Mouse (Mus musculus): ENCODE measurements around the gene Cbs. TPM values are rescaled to one million over a fixed set of nuclear protein-coding genes. Genes with fewer than 3 reads are reported as not detected.

The Cbs gene
- total RNA-seq, 1 experiment from 2014 or later: 49.1 TPM

Small RNA genes lying within 50 kb of the gene (microRNA-seq; reads per million reads assigned to microRNA genes)
- gene Gm24970: 0 to 0.38 reads per million in 2 experiments

Other genes starting within 250 kb of the Cbs start
- 22.2 and 26.3 TPM in 2 replicates for gene Wdr4, start 117.3 kb downstream of the Cbs start, total RNA-seq (2021)
- 547 and 568 TPM in 2 replicates for gene Ndufv3, start 117.1 kb downstream of the Cbs start, total RNA-seq (2021)
- gene Pknox1, start 72.5 kb downstream of the Cbs start, total RNA-seq (2021): 21.4 and 22.1 TPM in 2 replicates
- 144 and 165 TPM in 2 replicates for gene U2af1, start 21.7 kb upstream of the Cbs start, total RNA-seq (2021)
- gene Cryaa, start 40.6 kb upstream of the Cbs start, total RNA-seq (2021): not detected in 2 replicates
- gene Sik1, start 218.6 kb upstream of the Cbs start, total RNA-seq (2021): 47.3 and 100 TPM in 2 replicates

Data from adrenal gland, postnatal 14 days (tissue).